Mouse (Mus musculus): ENCODE data around the gene Fbxo48.

DNA sequence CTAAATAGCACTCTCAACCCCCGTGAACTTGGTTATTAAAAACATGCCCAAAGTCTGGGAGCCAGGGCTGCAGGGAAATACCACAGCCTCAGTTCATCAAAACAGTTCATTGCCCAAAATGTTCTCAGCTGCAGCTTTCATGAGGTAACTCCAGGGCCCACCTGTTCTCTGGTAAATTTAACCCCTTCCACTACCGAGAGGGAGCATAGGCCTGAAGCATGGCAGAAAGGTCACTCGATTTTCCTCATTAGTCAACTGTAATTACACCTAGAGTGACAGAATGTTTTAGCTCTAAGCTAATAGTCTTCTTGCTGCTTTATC, 46.2 kb upstream of the Fbxo48 start:
- no peak for TF ChIP-seq CTCF (IDR thresholded peaks at IDR 0.05; ENCODE audit: extremely low read depth, insufficient read depth, low read length)
- no peak for TF ChIP-seq POLR2A (IDR thresholded peaks at IDR 0.05; ENCODE audit: extremely low read depth, insufficient read depth, low read length)

All from cortical plate, adult 2 months (tissue).